Mouse (Mus musculus): ENCODE measurements around the gene Chp1. TPM values are rescaled to one million over a fixed set of nuclear protein-coding genes. Genes with fewer than 3 reads are reported as not detected.
"Not testable (repeated sequence)": the region's sequence is repeated elsewhere in the genome, so short reads cannot be mapped to it uniquely, and the experiment has no call there.

Gene Chp1
- total and polyA plus RNA-seq, 2 experiments from 2014 or later: 52.4 to 54.8 TPM

- Histone ChIP-seq H3K9me3 (ENCODE audit: low read length) (no peaks in the 10 kb centered on the region), H3K27ac (no peak overlapping the region), H3K4me1 (ENCODE audit: insufficient read depth, low read length) (peaks cover 2% of the 10 kb centered on the region; the same call in 1 of the 2 replicates), H3K4me2 (ENCODE audit: low read depth, low read length) (no peak overlapping the region), H3K9ac (replicated peaks; ENCODE audit: low read length) (no peak overlapping the region), H3K36me3 (ENCODE audit: insufficient read depth, low read length) (peaks cover 18% of the 10 kb centered on the region), H3K4me3 (ENCODE audit: low read length) (no peak overlapping the region), H3K27me3 (ENCODE audit: insufficient read depth, low read length) (no peaks in the 10 kb centered on the region)
- WGBS: 88% methylated on average over 8 of the region's 8 CpGs
- no peak for ATAC-seq
- TF ChIP-seq CTCF (IDR thresholded peaks at IDR 0.05; ENCODE audit: low read depth): no peak
- DNase-seq (ENCODE audit: low spot score): no peak
Observed at GRCm38 (mm10) chr2:119596781-119597330, 49.4 kb downstream of the Chp1 start.

GRCm38 (mm10) chr2:119601027-119601426, 53.5 kb downstream of the Chp1 start:
- no peak overlapping the region for H3K27ac ChIP-seq
- no peak for DNase-seq (ENCODE audit: low spot score)
- no peak overlapping the region for H3K9ac ChIP-seq (replicated peaks; ENCODE audit: low read length)
- TF ChIP-seq CTCF (IDR thresholded peaks at IDR 0.05; ENCODE audit: low read depth): no peak
- ATAC-seq: no peak
- no peaks in the 10 kb centered on the region for H3K4me1 ChIP-seq (ENCODE audit: insufficient read depth, low read length)
- no peaks in the 10 kb centered on the region for H3K27me3 ChIP-seq (ENCODE audit: insufficient read depth, low read length)
- no peak overlapping the region for H3K4me2 ChIP-seq (ENCODE audit: low read depth, low read length)
- H3K9me3 ChIP-seq (ENCODE audit: low read length): no peaks in the 10 kb centered on the region
- peaks cover 22% of the 10 kb centered on the region for H3K36me3 ChIP-seq (ENCODE audit: insufficient read depth, low read length)
- H3K4me3 ChIP-seq (ENCODE audit: low read length): no peak overlapping the region
- 78% methylated on average over 4 of the region's 4 CpGs for WGBS

GRCm38 (mm10) chr2:119601575-119601974, 54.1 kb downstream of the Chp1 start:
- H3K27me3 ChIP-seq (ENCODE audit: insufficient read depth, low read length); ATAC-seq: not testable (repeated sequence)
- peaks cover 21% of the 10 kb centered on the region for H3K36me3 ChIP-seq (ENCODE audit: insufficient read depth, low read length)

GRCm38 (mm10) chr2:119602488-119602887, 55.0 kb downstream of the Chp1 start:
- DNase-seq (ENCODE audit: low spot score) (no peak), ATAC-seq (no peak)
- Histone ChIP-seq H3K27ac (no peak overlapping the region), H3K4me3 (ENCODE audit: low read length) (no peak overlapping the region), H3K27me3 (ENCODE audit: insufficient read depth, low read length) (no peaks in the 10 kb centered on the region), H3K36me3 (ENCODE audit: insufficient read depth, low read length) (peaks cover 15% of the 10 kb centered on the region), H3K4me1 (ENCODE audit: insufficient read depth, low read length) (no peaks in the 10 kb centered on the region), H3K4me2 (ENCODE audit: low read depth, low read length) (no peak overlapping the region), H3K9ac (replicated peaks; ENCODE audit: low read length) (no peak overlapping the region), H3K9me3 (ENCODE audit: low read length) (no peaks in the 10 kb centered on the region)
- no peak for TF ChIP-seq CTCF (IDR thresholded peaks at IDR 0.05; ENCODE audit: low read depth)
- WGBS: 76% methylated on average over 1 of the region's 1 CpGs

More at GRCm38 (mm10) chr2:119601575-119601974, 54.1 kb downstream of the Chp1 start:
- not testable (repeated sequence) for DNase-seq (ENCODE audit: low spot score); H3K4me2 ChIP-seq (ENCODE audit: low read depth, low read length); H3K27ac ChIP-seq; H3K9me3 ChIP-seq (ENCODE audit: low read length); H3K4me3 ChIP-seq (ENCODE audit: low read length); H3K9ac ChIP-seq (replicated peaks; ENCODE audit: low read length); H3K4me1 ChIP-seq (ENCODE audit: insufficient read depth, low read length)
- 62% methylated on average over 3 of the region's 3 CpGs for WGBS

GRCm38 (mm10) chr2:119603909-119604308, 56.4 kb downstream of the Chp1 start:
- Histone ChIP-seq H3K9me3 (ENCODE audit: low read length) (no peaks in the 10 kb centered on the region), H3K9ac (replicated peaks; ENCODE audit: low read length) (no peak overlapping the region), H3K27ac (no peak overlapping the region), H3K4me2 (ENCODE audit: low read depth, low read length) (no peak overlapping the region), H3K27me3 (ENCODE audit: insufficient read depth, low read length) (no peaks in the 10 kb centered on the region), H3K4me1 (ENCODE audit: insufficient read depth, low read length) (no peaks in the 10 kb centered on the region), H3K36me3 (ENCODE audit: insufficient read depth, low read length) (peaks cover 11% of the 10 kb centered on the region; the same call in 1 of the 2 replicates), H3K4me3 (ENCODE audit: low read length) (no peak overlapping the region)
- no peak for TF ChIP-seq CTCF (IDR thresholded peaks at IDR 0.05; ENCODE audit: low read depth)
- DNase-seq (ENCODE audit: low spot score): no peak
- 88% methylated on average over 2 of the region's 2 CpGs for WGBS
- ATAC-seq: no peak

GRCm38 (mm10) chr2:119605361-119605973, 58.0 kb downstream of the Chp1 start:
- H3K4me2 ChIP-seq (ENCODE audit: low read depth, low read length): no peak overlapping the region
- no peaks in the 10 kb centered on the region for H3K4me1 ChIP-seq (ENCODE audit: insufficient read depth, low read length)
- TF ChIP-seq CTCF (IDR thresholded peaks at IDR 0.05; ENCODE audit: low read depth): no peak
- no peak overlapping the region for H3K9ac ChIP-seq (replicated peaks; ENCODE audit: low read length)
- no peak overlapping the region for H3K27ac ChIP-seq
- DNase-seq (ENCODE audit: low spot score): no peak
- peaks cover 7% of the 10 kb centered on the region; the same call in 1 of the 2 replicates for H3K36me3 ChIP-seq (ENCODE audit: insufficient read depth, low read length)
- WGBS: 93% methylated on average over 6 of the region's 6 CpGs
- ATAC-seq: no peak
- no peaks in the 10 kb centered on the region for H3K27me3 ChIP-seq (ENCODE audit: insufficient read depth, low read length)
- H3K9me3 ChIP-seq (ENCODE audit: low read length): no peaks in the 10 kb centered on the region
- H3K4me3 ChIP-seq (ENCODE audit: low read length): no peak overlapping the region

- H3K4me3 ChIP-seq (ENCODE audit: low read length): no peak overlapping the region
- no peak overlapping the region for H3K4me2 ChIP-seq (ENCODE audit: low read depth, low read length)
- H3K27me3 ChIP-seq (ENCODE audit: insufficient read depth, low read length): no peaks in the 10 kb centered on the region
- no peaks in the 10 kb centered on the region for H3K4me1 ChIP-seq (ENCODE audit: insufficient read depth, low read length)
- DNase-seq (ENCODE audit: low spot score) (no peak), ATAC-seq (no peak)
- no peak overlapping the region for H3K9ac ChIP-seq (replicated peaks; ENCODE audit: low read length)
- TF ChIP-seq CTCF (IDR thresholded peaks at IDR 0.05; ENCODE audit: low read depth): no peak
- H3K36me3 ChIP-seq (ENCODE audit: insufficient read depth, low read length): peaks cover 7% of the 10 kb centered on the region; the same call in 1 of the 2 replicates
- H3K27ac ChIP-seq: no peak overlapping the region
- WGBS: 96% methylated on average over 4 of the region's 4 CpGs
- H3K9me3 ChIP-seq (ENCODE audit: low read length): no peaks in the 10 kb centered on the region
Observed at GRCm38 (mm10) chr2:119607023-119607422, 59.5 kb downstream of the Chp1 start.
